Mouse (Mus musculus) CD4-positive helper T cell, adult 2 months (primary cell): ENCODE results near the gene March8.

Source experiments
- DNase-seq: peaks from one replicate; pipeline ENCODE4 v3.0.0-alpha.2; 2012; ENCODE audit warnings: low read depth, missing footprints, low spot score

The March8 gene

DNA sequence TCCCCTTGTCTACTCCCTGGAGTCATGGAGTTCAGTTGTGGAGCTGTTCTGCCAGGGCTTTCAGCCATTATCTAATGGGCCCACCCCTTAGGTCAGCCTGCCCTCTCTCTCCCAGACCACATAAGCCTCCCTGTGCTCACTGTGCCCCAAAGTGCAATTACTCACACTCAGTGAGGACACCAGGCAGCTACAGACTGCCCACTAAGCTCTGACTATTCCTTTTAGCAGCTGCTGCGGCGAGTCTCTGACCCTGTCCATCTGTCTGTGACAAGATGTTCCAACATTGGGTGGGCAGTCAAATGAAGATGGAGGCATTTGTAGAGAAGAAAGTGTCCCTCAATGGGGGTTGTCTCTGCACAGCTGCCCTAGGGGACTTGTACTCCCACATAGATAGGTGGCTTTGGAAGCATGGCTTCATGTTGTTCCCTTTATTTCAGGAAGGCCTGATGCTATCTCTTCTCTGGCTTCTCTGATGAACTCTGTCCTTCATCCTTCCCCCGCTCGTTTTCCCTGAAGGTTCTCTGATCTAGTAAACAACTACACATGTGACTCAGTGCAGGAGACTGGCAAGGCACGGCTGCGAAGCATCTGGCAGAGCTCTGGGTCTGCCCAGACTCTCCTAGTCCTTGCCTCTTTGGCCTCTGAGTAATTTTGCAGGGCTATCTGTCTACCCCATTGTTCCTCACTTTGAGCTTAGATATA, 70.3 kb downstream of the March8 start:
- DNase-seq = no peak

DNA sequence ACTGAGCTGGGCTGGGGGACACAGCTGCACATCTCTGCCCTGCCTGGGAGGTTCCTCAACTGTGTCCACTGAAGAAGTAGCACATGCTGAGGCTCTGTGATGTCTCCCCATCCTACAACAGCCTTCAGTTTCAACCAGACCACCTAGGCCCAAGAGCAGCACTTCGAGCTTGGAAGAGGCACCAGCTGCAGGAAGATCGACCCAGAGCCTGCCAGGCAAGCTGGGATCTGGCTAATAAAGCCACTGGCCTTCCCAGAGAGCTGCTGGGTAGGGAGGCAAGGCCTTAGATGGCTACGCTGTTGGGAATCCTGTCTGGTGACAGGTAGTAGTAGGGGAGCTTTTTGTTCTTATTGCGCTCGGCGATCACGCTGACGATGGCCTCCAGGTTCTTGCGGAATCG, 72.6 kb downstream of the March8 start:
- no peak for DNase-seq

DNA sequence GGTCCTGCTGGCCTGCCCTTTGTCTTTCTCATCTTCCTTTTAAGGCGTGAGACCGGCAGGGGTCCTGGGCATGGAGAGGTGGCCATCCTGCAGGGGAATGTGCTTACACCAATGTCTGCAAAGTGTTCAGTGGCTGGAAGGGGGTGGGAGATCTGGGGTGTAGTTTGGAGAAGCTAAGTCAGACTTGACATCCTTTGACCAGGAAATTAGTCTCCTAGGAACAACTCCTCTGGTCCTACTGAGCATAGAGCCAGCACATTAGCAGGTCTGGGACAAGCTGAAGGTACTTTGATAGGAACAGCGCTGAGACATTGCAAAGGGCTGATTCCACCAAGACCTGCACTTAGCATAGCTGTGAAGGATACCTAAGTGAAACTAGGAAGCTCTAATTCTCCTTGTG, 73.9 kb downstream of the March8 start:
- no peak for DNase-seq

DNA sequence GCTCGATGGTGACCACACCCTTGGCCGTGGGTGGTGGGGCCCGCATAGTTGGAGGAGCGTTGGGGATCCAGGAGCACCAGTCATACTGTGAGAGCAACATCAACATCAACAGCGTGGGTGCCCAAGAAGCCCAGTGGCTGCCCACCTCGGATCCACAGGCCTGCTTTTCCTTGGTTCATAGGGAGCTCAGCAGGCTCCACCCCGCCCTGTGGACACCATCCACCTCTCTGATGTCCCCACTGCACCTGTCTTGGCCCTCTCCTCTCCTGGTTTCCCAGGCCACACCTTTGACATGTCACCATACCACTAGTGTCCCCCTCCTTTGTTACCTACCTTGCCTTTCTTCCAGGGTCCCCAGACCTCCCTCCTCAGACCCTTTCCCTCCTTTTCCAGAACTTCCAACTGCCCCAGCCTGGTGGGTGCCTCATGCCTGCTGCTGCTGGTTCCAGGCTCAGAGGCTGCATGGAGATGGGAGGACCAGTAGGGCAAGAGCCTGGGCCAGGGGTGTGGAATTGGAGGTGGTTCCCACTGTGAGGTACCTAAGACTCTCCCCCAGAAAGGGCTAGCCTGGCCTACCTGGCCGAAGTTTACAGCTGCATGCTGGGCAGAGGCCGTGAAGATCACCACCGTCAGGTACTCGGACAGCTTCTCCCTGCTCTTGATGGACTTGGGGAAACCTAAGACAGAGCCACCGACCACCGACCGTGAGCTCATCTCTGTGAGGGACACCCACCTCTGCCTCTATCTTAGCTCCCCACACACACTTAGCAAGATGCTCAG, 74.9 kb downstream of the March8 start:
- DNase-seq = no peak

DNA sequence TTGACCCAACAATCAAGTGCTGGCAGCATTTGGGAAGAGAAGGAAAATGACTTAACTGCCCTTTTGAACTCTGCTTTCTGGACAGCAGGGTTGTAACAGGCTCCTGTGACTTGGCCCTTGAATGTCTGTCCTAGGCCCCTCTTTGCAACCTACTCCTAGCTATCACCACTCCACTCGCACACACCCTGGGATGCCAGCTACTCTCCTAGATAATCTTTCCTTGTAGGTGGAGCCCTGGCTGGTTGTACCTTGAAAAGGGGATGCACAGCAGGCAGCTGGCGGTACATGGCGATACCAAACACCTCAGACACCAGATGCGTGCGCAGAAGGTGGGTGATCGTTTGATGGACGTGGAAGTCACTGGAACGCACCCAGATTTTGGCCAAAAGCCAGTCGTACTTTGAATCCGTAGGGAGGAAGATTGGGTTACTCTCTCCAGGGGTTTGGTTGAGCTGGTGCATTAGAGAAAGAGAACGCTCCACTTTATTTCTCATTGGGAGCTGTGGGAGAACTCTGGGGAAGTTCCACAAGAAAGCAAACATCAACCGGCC, 77.4 kb downstream of the March8 start:
- no peak for DNase-seq

DNA sequence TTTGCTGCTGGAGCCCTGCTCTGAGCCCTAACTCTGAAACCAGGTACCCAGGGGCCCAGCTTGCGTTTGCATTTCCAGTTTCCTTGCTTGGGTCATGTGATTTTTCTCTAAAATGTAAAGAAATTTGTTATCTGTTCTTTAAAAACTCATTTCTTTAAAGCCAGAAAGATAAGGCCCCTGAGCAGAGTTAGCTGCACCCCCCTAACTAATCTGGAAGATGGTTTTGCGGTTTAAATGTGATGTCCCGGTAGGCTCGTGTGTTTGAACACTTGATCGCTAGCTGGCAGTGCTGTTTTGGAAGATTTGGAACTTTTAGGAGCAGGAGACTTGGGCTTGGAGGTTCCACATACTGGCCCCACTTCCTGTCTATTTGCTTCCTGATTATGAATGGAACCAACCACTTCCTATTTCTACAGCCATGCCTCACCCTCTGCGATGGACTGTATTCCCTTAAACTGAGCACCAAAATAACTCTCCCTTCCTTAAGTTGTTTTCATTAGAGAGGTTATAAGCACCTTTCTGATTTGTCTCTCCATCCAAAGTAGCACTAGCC, 78.3 kb downstream of the March8 start:
- no peak for DNase-seq

DNA sequence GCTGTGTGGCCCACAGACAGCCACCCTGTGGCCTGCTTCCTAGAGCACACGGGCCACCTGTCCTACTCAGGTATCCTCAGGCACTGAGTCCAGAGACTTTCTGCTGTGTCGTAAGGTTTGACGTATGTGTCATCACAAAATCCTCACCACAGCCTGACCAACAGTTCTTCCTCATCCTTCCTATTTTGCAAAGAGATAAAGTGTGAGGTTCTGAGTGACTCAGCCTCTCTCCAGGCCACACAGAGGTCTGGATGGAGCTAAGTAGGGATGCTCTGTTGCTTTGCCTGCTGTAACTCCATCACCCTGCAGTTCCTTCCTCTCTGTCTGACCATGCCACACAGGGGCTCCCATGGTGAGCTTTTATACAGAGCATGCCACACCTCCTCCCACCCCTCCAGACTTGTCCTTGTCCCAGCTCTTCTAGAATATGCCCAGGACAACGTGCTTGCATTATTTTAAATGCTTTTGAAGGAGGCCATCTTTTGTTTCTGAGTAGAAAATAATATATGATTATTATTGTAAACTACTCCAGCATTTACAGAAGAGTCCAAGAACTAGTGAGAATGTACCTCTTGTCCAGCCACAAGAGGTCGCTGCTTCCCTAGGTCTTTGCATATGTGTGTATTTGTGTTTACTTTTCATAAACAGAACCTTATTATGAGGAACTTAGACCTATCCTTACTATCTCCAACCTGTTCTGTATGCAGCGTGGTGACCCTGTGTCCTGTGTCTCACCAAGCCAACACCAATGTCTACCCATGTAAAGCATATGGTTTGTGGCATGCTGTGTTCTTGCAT, 79.9 kb downstream of the March8 start:
- DNase-seq = no peak

DNA sequence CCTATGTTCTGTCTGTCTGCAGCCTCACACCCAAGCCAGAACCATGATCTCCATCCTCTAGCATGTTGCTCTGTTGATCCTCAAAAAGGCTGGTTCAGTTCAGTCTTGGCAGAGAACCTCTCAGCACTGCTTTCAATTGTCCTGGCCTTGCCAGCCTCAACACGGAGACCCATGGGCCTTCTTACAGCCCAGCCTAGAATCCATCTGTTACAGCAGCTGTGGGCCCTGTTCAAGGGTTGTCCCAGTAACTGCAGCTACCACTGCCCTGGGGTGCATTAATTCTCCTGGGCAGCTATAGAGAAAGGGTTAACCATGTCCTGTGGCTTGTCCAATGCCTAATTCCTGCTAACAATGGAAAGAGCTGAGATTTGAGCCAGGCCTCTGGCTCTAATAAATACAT, 80.7 kb downstream of the March8 start:
- no peak for DNase-seq

DNA sequence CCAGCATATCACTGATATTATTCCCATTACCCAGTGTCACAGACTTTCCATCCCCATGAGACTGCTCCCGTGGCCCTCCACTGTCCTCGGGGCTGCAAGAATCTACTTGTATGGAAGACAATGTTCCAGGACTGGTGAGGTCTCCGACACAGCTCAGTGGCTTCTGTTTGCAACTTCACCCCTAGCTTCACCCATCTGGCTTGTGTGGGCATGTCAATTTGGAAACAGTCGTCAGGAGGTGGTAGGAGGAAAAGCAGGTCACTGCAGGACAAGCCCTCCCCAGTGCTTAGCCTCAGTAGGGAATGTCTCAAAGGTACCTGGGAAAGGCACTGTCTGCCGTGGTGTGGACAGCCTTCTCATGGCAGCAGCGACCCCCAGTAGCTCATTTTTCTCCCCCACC, 81.9 kb downstream of the March8 start:
- no peak for DNase-seq

DNA sequence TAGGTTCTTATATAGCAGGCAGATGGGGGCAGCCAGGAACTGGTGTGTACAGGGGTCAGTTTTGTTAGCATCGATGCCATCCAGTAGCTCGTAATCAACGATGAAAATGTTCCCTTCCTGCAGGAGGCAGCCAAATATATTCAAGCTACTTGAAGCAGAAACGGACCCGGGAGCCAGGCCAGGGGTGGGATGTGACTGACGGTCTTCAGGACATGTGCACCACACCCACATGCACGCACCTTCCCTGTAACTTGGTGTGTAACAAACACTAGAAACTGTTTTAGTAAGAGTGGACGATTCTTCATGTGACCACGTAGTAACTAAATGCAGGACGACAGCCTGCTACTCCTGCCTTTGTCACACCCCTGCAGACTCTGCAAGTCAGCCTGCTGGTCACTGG, 82.4 kb downstream of the March8 start:
- DNase-seq = no peak

DNA sequence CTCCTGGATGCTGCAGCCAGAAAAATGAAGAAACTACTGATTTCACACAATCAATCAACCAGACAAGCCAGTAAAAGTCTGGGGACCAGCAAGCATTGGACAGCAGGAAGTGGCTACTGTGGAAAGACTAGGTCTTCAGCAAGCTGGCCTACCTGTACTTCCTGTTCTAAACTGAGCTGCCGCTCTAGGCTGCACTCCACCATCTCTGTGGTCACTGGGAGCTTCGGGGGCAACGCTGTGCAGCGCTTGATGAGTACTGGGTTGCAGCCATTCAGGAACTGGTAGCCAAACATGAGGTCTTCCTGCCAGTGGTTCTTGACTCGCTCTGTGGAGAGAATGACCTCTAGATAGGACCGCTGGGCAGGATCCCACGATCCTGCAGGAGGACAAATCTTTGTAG, 85.2 kb downstream of the March8 start:
- no peak for DNase-seq

DNA sequence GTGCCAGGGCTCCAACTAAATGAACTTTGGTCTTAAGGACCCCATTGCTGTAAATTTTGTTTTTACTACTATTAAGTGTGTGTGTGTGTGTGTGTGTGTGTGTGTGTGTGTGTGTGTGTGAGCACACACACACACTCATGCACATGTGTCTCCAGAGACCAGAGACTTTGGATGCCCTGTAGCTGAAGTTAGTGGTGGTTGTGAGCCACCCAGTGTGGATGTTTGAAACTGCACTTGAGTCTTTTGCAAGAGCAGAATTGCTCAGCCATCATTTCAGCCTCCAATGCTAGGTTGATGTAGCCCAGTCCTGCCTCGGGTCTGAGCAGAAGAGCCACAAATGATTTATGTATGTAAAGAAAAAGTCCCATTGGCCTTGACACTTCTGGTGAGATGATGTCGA, 85.8 kb downstream of the March8 start:
- no peak for DNase-seq

DNA sequence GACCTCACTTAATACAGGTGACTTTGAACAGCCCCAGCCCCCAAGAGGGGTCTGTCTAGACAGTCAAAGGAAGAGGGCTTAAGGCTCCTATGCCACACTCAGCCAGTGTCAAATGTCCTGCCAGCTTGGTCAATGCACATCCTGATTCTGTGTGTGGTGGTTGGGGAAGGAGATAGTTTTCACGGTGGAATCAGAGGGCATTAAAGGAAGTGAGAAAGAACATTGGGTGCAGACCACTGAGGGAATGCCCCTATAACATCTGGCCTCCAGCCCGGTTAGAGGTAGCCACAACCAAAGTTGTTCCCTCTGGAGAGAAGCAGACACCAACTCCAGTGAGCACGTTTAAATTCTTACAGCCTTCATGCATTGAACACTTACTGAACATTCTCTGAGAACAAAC, 89.7 kb downstream of the March8 start:
- DNase-seq = no peak

DNA sequence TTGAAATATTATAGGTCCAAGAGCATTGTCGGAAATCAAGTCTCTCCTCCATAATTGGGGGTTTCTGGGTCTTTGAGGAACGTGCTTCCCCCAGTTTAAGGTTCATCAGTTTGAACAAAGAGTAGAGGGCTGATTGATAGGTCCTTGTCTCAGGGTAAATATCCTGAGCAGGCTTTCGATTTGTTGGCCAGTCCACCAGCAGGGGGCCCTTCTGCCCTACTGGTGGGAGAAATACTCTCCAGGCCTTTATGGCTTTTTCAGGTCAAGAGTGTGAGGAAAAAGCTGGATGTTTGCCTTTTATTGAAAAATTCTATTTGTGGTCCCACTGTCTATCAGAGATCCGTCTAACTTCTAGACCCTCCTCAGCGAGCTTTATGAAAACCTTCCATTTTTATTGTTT, 90.5 kb downstream of the March8 start:
- no peak for DNase-seq

DNA sequence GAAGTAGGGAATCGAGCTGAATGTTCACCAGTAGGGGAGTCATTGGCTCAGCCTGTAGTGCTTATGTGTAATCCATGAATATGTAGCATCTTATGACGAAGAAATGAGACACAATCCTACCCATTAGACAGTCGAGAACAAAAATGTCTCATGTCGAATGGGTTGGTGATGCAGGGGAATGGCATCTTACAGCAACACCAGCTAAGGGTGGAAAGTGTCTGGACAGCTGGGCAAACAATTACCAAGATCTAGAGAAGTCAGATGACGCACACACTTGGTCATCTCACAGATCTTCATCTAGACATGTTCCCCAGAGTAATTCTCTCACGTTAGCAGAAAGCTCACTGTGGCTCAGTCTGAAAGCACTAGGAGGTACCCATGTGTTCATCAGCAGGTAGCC, 101.0 kb downstream of the March8 start:
- no peak for DNase-seq

DNA sequence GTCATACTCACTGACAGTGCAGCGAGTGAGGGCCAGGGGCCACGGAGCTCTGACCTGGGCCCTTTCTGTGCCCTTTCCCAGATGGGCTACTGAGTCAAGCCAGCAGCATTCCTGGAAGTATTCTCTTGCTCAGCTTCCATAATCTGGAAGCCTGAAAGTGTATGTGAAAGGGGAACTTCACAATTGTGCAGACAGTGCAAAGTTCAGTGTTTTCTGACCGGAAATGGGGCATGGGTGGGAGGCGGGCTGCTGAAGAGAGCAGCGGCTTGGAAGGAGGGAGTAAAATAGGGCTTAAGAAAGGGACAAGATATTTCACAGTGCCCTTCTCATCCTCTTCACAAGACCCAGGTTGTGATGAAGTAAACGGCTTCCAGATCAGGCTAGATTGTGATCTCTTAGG, 101.7 kb downstream of the March8 start:
- DNase-seq = no peak

DNA sequence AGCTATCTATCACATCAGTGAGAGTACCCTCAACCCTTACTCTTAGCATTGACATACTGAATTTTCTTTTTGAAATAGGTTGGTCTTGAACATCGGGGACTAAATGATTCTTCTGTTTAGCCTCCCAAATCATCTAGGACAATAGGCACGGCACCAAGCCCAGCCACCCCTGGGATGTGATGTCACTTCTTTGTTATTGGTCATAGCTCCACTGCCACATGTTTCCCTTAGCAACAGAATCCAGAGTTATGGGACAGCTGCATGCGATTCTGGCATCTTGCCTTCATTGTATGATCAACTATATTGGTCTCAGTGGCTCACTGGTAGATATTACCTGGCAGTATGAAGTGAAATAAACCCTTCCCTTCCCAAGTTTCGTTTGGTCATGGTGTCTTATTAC, 102.6 kb downstream of the March8 start:
- no peak for DNase-seq

DNA sequence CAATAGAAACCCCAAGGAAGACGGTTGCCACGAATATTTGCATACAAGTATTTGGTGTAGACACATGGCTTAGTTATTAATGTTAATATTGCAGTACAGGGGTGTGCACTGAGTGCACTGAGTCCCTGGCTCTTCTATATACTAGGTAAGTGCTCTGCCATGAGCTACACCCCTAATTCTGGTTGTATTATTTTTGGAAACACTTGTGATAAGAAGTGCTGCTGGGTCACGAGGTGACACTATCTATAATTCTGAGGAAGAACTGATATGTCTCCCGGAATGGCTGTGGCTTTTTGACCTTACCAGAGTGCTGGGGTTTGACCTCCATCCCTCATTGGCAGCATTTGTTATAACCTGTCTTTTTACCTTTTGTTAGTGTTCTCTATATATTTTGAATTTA, 103.0 kb downstream of the March8 start:
- no peak for DNase-seq

DNA sequence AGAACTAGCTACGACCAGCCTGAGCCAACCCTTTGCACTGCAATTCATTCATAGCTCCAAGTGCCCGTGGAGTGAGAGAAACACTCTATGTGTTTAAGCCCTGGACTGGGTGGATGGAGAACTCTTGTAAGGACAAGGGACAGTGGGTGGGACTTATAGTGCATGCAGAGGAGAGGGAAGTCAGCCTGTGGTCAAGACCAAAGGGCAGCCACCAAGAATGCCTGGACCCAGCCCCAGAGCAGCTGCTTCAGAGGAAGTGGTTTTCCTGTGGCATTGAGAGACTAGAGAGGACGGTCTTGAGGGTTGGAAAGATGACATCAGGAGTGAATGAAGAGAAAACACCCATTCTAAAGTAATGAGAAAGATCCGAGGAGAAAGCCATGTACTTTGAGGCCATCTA, 118.0 kb downstream of the March8 start:
- no peak for DNase-seq

DNA sequence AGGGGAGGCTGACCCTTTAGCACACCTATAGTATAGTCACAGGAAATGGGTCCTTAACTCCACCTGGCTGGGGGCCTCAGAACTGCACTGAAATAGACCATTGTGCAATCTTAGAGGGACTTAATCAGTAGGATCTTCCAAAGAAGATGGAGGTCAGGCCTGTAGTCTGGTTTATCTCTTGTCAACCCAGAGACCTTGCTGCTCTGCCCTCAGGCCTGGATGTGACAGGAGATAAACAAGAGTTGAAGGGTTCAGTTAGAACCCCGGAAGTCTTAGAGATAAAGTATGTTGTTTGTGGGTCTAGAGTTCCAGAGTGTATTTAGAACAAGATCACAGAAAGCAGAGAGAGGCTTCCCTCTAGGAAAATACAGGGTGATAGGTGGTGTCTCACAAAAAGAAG, 118.7 kb downstream of the March8 start:
- DNase-seq = no peak

DNA sequence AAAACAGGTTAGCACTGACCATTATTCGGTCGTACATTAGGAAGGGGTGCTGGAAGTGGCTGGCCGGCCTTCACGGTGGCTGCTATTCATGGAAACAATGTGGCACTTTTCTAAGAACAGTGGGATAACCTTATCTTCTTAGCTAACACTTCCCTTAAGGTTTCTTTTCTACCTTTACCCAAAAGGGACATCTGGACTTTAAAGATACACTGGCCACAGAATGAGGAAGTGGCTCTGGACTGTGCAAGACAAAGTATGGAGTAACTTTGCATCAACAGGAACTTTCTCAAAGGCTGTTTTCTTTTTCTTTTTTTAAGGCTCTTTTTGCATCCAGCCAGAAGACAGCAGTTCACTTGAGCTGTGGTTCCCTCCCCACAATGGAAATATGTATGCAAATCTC, 120.9 kb downstream of the March8 start:
- no peak for DNase-seq
